Mouse (Mus musculus): Measurements from ENCODE around the gene Coro2a. TPM values are rescaled to one million over a fixed set of nuclear protein-coding genes. Genes with fewer than 3 reads are reported as not detected.
A peak's percentile ranks its signal among the peaks of the same experiment; 100 is the strongest.
"Not testable (repeated sequence)": the region's sequence is repeated elsewhere in the genome, so short reads cannot be mapped to it uniquely, and the experiment has no call there.

Gene Coro2a
- 3.3 and 5.3 TPM in 2 replicates for total RNA-seq (2021)
- long read RNA-seq, experiment 1, partial matches to known transcripts = 1 of 1 reads
- long read RNA-seq, experiment 1, other reads (novel, unspliced or antisense) = 0 of 1 reads
- long read RNA-seq, experiment 2 = 0 reads

DNA sequence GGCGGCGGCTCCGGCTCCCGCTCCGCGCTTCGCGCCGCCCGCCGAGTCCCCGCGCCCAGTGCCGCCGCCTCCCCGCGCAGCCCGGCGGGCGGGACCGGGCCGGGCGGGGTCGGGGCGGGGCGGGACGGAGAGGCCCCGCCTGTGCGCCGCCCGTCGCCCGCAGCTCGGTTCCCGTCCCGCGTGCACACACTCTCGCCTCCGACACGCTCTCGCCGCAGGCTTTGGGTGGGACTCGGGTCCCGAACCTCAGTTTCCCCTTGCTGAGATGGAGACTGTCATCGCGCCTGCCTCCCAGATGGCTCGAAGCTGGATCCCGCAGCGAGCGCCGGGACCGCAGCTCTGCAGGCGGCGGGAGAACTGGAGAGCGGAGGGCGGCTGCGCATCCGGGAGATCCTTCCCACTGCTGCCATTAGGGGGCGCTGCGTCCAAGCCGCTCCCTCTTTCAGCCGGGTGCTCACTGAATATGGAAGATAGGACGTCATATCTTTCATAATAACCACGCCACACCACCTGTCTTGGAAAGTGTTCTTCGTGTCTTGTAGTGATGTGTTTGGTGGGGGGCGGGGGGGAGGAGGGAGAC, at the start of gene Coro2a:
TSS of gene Coro2a (minus strand) at position 359 of the 580 bp plus-strand sequence.
- peak; percentile 92 for DNase-seq

DNA sequence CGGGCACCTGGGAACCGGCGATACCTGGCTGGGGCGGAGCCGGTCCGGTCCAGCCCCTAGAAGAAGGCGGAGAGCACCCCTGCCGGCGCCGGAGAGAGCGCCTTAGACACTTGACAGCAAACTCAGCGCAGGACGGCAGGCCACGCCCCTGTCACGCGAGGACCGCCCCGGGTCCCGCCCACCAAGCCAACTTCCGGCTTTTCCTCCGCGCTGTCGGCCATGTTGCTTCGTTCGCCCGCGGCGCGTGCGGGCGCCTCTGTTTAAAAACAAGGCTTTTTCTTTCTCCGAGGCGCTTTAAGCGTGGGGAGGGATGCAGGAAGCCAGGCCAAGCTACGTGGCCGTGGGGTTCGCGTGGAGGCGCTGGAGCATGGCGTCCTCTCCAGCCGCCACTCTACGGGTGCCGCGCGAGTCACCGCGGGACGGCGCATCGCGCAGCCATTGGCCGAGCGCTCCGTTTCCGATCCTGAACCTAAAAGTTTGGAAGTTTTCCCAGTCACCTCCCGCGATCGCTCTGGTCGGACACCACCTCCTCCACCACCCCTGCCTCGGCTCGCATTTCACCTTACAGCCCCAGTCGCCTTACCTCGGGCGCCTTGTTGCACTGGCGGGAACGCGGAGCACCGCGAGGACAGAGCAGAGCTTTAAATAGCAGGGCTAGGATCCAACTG, 48.2 kb upstream of the Coro2a start, which contains the start of gene Tbc1d2:
TSS of gene Tbc1d2 (minus strand) at position 124 of the 668 bp plus-strand sequence.
- DNase-seq = peak; percentile 96

DNA sequence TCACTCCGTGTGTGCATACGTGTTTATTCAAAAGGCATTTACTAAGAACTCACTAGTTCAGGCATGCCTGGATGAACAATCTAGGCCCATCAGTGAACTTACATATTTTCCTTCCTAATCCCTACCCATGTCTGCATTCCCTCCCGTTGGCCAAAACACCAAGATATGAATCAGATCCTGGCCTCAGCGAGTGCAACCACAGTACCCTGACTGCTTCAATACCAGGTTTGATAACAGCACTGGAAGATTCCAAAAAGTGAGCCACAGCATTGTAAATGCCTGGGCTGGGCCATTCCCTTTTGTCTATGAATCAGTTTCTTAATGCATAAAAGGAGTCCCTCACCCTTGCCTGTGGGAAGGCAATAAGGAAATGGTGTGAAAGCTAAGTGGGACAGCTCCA, 47.2 kb upstream of the Coro2a start:
- DNase-seq = no peak

DNA sequence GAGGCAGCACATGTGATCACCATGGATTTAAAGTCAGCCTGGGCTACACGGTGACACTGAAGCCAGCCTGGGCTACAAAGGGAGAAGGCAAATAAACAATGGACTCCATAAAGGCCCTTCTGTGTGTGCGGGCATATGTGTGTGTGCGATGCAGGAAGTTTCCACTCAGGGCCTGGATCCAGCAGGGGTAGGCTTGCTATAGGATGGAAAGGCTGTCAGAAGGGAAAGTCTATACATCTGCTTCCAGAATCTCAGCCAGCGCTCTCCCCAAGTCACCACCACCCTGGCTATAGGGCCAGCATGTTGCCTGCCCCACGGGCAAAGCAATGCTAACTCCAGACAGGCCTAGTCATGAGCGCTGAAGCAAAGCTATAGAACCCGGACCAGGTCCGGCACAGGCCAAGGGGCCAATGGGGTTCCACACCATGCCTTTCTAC, 41.7 kb upstream of the Coro2a start:
- DNase-seq = no peak

DNA sequence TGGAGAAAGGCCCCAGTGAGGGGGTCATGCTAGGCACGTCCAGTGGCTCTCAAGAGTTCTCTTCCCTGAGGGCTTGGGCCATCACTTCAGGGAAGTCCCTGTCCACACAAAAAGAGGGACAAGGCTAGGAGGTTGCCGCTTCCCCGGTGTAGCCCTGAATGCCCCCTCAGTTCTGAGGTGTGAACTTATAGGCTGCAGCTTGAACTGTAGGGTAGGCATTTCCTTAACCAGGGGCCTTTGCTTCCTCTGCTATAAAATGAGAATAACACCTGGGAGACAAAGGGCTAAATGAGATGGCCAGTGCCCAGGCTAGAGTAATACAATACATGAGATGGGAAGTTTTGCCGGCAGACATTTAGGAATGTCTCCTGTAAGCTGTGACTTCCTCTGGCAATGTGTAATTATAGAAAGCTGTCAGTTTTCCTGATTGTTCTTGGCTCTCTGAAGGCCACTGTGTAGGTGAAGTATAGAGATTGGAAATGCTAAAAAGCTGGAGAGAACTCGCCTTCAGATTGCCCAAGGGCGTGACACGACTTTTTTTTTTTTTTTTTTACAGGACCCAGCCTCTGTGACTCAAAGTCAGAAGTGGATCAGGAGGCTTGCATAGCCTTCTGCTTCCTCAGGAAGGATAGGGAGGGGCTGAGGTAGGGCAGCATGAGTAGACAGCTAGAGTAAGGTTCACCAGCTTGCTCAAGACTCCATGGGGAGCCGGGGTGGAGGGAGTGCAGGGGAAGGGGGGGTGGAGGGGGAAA, 41.1 kb upstream of the Coro2a start:
- peak; percentile 58 for DNase-seq

DNA sequence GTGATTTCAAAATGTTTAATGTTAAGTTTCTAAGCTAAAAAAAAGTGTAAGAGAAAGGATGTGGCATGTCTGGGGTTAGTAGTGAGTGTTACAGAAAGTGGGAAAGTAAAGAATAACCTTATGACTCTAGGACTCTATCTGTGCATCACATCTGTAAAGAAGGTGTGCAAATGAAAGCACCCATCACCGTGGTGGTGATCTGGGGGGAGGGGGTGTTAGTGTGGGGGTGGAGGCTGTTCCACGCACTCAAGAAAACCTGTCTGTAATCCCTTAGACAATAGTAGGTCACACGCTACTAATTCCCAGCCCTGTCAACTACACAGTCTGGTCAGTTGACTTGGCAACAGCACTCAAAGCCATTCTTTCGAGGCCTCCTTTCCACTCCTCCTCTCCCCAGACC, 39.3 kb upstream of the Coro2a start:
- DNase-seq = no peak

DNA sequence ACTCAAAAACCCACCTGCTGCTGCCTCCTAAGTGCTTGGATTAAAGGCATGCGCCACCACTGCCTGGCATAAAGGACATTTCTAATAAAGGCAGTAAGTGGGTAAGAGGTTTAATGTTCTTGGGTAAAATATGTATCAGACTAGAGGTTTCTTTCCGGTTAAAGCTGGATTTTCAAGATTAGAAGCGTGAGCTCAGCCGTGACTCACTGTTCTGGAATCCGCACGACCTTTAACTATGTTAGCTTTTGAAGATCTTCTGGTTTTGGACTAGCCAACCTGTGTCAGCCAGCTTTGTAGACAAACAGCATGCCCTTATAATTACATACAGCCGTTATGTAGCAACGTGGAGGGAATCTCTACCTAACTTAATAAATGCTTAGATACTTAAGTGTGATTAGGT, 37.9 kb upstream of the Coro2a start:
- peak; percentile 62 for DNase-seq

DNA sequence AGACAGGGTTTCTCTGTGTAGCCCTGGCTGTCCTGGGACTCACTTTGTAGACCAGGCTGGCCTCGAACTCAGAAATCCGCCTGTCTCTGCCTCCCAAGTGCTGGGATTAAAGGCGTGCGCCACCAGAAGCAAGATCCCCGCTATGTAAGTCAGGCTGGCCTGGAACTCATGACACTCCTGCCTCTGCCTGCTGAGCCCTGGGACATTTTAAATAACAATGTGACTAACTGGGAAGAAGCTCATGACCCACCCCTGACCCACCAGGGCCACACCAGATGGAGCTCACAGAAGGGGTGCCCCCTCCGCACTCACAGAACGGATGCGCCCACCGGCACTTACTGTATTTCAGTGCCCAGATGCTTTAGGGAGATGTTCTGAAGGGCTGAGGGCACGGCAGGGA, 35.2 kb upstream of the Coro2a start:
- not testable (repeated sequence) for DNase-seq

DNA sequence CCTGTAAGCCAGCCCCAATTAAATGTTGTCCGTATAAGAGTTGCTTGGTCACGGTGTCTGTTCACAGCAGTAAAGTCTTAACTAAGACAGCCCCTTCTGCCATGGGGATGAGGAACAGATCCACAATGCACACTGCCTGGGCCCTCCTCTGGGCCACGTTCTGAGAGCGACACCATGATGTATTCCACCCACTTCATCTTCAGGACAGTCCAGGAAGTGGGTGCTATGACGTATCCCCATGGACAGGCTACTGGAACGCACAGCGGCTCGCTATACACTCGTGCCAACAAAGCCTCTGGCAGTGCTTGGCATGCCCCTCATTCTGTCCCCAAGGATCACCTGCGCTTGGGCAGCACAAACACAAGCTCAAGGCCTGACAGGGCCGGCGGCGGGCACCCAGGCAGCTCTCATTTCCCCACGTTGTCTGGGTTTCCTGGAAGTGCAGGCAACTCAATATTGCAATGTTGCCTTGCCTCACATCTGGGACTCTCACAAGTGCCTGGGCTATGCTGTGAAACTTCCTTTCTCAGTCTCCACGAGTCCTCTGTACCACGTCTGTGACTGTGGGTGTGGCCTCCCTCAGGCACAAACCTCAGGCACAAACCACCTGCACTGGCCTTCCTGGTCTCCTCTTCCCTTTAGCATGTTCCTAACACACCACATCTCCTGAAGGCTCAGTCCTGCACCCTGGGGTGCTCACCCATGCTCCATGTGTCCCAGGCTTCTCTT, 33.9 kb upstream of the Coro2a start:
- no peak for DNase-seq

DNA sequence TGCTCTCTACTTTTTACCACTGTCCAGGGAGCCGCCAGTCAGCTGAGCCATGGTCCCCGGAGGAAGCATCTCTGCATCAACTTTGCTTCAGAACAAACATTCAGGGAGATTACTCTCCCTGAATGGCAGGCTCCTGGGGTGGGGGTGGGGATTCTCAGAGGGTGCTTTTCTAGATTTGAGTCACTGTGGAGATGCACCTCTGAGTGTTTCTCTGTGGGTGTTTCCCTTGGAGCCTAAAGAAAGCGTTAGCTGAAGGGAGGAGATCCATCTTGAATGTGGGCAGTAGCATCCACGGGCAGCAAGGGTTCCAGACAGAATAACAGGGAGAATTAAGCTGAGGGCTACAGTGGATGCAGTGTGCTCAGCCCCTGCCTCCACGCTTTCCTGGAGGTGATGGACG, 32.9 kb upstream of the Coro2a start:
- no peak for DNase-seq

DNA sequence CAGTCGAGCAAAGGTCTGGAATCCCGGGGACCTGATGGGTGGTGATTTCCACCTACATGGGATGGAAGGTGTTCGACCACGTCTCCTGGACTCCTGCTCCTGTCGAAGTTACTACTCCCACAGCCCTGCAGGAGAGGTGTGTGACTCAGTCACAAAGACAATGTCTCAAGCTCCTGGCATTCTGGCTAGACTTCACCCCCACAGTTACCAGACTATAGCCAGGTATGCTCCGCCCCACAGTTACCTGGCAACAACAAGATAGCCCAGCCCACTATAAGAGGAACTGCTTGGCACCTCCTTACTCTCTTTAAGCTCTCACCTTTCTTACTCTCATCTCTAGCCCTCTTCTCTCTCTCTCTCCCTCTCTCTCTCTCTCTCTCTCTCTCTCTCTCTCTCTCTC, 31.6 kb upstream of the Coro2a start:
- DNase-seq = not testable (repeated sequence)

DNA sequence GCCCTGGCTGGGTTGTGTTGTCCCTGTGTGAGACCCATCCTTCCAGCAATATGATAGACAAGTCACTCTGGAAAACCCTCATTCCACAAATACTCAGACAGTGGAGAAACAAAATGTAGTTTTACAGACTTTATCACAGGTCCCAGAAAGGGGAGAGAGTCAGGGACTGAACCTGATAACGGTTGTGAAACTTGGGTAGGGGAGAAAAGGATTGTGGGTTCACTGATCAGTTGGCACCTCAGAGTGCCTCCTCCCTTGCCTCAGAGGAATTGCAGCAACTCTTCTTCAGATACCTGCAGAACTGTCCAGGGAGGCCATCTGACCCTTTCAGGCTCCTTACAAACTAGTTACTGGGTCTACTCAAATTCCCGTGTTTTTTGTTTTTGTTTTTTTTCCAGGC, 30.5 kb upstream of the Coro2a start:
- DNase-seq = no peak

DNA sequence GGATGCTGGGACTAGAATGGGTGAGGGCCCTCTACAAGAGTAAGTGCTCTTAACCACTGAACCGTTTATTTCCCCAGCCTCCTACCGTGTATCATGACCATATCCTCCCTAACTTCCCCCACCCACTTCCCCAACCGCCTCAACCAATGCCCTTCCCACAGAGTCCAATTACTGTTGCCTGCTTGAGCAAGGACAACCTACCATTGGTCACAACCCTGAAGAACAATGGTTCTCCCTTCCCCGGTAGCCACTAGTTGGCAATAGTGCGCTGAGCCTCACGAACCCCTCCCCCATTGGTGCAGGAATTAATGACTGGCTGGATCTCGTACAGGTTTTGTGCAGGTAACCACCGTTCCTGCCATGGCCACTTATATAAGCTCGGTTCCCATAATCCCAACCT, 28.4 kb upstream of the Coro2a start:
- DNase-seq = peak; percentile 47

DNA sequence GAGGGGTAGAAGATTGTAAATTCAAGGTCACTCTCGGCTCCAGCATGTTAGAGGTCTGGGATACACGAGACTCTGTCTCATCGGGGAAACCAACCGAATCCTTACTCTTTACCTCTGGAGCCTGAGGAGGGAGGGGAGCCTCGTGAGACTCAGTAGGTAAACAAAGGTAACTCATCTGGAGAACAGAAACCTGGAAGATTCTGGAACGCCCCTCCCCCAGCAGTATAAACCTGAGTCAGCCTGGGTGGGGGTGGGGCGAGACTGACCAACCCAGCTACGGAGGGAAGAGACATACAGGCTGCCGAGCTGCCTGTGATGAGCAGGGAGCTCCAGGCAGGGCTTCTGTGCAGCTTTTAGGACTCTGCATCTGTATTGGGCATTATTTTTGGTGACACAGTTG, 26.9 kb upstream of the Coro2a start:
- DNase-seq = peak; percentile 38

DNA sequence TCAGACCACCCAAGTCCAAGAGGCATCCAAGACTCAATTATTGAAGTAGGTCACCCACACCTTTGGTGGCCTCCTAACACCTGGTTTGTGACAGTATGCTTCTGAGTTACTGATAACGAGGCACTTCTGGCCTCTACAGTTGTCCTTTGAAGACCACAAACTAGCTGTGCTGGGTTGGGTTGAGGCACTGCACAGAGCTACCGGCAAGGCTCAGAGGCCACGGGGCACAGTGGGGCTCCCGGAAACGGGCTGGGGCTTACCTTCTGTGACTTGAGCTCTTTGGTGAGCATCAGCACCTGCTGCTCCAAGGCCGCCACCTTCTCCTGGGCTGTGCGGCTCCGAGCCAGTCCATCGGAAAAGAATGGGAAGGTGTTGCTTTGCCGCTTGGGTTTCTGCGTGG, 26.1 kb upstream of the Coro2a start:
- no peak for DNase-seq

DNA sequence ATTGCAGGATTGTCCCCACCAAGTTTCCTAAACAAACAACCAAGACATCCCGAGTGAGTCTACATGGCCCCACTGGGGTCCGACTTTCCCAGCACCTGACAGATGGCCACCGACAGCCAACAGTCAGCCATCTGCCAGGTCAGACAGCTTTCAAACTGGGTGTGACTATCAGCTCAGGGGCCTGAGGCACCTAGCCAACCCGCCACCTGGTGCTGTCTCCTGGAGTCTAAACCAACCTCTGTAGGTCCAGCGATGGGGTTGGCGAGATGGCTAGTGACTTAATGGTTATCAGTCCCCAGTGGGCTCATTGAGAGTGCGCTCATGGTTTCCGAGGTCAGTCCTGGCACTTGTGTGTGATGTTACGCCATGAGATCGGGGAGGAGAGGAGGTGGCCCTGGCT, 23.1 kb upstream of the Coro2a start:
- DNase-seq = no peak

DNA sequence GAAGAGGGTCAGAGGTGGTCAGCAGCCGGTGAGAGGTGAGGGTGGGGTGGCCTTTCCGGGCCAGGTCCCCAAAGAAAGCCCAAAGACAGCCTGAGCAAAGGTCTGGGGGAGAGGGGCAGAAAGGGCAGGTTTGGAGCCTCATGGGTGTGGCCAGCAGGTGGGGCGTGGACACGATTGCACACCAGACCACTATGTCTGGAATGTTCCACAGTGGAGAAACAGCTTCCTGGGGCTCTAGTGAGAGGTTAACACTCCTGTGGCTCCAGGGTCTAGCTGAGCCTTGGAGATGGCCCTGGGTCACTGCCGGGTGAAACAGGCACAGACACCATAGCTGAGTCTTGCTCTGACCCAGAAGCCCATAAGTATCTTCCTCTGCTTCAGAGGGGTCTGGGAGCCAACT, 21.0 kb upstream of the Coro2a start:
- no peak for DNase-seq

DNA sequence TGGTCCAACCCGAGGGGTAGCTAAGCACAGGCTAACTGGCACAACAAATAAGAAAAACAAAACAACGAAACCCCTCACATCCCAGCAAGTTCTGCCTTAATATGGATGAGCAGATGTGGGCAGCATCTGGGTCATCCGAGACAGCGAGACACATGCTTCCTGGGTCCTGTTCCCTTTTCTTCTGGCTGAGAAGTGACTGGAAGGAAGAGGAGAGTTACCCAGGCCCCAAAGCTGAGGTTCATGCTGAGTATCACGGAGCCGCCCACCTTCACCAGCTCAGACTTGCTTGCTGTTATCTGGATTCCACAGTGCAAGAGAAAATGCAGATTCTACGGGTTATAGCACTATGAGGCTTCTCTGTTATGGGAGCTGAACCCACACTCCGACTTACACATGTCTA, 18.9 kb upstream of the Coro2a start:
- DNase-seq = no peak

DNA sequence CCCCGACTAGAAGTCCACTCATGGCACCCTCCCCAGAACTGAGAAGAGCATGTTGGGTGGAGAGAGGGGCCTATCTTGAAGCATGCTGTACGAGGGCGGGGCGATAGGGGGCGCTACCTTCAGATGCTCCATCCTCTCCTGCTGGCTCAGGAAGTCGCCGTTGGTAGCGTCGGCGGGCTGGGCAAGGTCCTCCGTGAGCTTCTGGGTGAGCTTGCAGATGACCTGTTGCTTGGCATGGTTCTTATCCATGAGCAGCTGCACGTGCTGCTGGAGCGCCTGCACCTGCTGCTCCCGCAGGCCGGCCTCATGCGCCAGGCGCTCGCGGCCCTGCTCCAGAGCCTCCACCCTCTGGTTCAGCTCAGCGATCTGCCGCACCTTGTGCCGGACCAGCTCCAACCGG, 18.3 kb upstream of the Coro2a start:
- peak; percentile 69 for DNase-seq

DNA sequence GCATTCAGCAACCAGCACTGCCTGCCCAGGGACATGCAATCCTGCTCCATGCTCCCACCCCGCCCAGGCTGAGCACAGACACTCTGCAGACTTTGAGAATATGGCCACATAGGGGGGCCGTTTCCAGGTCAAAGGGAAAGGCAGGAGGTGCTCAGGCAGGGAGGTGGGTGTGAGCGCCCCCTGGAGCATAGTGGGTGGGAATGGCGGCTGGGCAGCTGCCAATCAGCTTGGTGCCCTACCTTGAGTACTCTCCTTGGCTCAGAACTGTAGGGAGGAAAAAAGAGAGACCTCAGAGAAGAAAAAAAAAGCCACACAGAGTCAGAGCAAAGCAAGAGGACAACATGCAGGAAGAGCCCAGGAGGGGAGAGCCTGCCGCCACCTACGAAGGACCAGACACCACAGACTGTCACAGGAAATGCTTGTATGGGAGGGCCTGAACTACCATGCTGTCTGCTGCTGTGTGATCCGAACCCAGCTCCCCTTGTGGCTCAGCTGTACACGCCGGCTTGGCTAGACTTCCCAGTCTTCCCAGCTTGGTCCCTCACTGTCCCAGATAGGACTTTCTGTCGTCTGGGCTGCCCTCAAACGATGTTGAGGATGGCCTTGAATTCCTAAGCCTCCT, 16.3 kb upstream of the Coro2a start:
- peak; percentile 44 for DNase-seq

DNA sequence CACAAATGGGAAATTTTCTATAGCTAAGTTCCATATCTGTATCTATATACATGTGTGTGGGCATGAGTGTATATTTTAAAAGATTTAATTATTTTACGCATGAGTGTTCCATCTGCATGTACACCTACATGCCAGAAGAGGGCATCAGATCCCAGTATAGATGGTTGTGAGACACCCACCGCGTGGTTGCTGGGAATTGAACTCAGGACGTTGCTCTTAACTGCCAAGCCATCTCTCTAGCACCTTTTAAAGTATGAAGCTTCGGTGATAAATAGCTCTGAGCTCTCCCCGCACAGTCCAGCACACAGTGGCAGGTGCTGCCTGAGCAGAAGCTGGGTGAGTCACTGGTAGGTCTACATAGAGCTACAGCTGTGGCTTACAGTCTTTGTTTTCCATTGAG, 15.4 kb upstream of the Coro2a start:
- no peak for DNase-seq

DNA sequence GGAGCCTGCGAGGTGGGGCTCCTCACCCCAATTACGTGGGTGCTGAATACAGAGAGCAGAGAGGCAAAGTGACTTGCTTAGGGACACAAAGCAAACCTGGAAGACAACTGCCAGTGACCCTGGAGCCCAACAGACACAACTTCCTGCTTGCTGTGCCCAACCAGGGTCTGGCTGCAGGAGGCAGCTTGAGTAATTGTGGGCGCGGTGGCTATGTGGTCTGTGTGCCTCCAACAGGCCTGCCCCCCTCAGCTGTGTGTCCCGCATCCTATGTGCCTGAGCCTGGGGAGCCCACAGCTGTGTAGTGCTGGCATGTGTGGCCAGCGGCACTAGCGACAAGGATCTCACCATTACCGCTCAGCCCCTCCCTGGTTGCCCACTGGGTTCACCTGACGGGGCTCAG, 12.6 kb upstream of the Coro2a start:
- DNase-seq = no peak

All from adrenal gland, postnatal 14 days (tissue).